Mouse (Mus musculus) liver, embryonic 11.5 days (tissue): ENCODE results near the gene Metap1d. TPM values are rescaled to one million over a fixed set of nuclear protein-coding genes. Genes with fewer than 3 reads are reported as not detected.

Experiments used
- ATAC-seq: fragments of 200-750 bp; cut with Nextera tagmentation; replicated peaks from 2 replicates; pipeline ENCODE4 v1.8.0; 2017; ENCODE audit warnings: moderate number of reproducible peaks, mild to moderate bottlenecking, moderate TSS enrichment, moderate library complexity; ENCODE audit not compliant: low FRiP score
- DNase-seq: peaks from one replicate; pipeline ENCODE4 v3.0.0-alpha.2; 2017; ENCODE audit warnings: low spot score
- H3K27ac ChIP-seq: fragments of 300-500 bp; sonication (generic); 2 replicates; pipeline ENCODE4 v1.5.1; 2014; ENCODE audit warnings: mild to moderate bottlenecking, low read depth, low read length, control low read depth
- H3K27me3 ChIP-seq: fragments of 300-500 bp; sonication (generic); replicated peaks from 2 replicates; pipeline ENCODE4 v1.6.1; 2014; ENCODE audit warnings: low read length, mixed read lengths; ENCODE audit not compliant: control insufficient read depth, insufficient read depth
- H3K36me3 ChIP-seq: fragments of 300-500 bp; sonication (generic); 2 replicates; pipeline ENCODE4 v1.6.1; 2014; ENCODE audit warnings: mild to moderate bottlenecking, low read length, moderate library complexity, mixed read lengths; ENCODE audit not compliant: control insufficient read depth, insufficient read depth
- H3K4me1 ChIP-seq: fragments of 300-500 bp; sonication (generic); replicated peaks from 2 replicates; pipeline ENCODE4 v1.6.1; 2014; ENCODE audit warnings: low read length, mixed read lengths; ENCODE audit not compliant: control insufficient read depth, insufficient read depth
- H3K4me2 ChIP-seq: fragments of 300-500 bp; sonication (generic); 2 replicates; pipeline ENCODE4 v1.6.1; 2014; ENCODE audit warnings: mild to moderate bottlenecking, control low read depth, moderate library complexity
- H3K4me3 ChIP-seq: fragments of 300-500 bp; sonication (generic); 2 replicates; pipeline ENCODE4 v1.5.1; 2014; ENCODE audit warnings: low read depth, low read length, control low read depth
- H3K9ac ChIP-seq: fragments of 300-500 bp; sonication (generic); 2 replicates; pipeline ENCODE4 v1.6.1; 2014; ENCODE audit warnings: low read depth, low read length, control low read depth
- H3K9me3 ChIP-seq: fragments of 300-500 bp; sonication (generic); 2 replicates; pipeline ENCODE4 v1.6.1; 2016; ENCODE audit warnings: low read length, inconsistent platforms, mixed read lengths; ENCODE audit not compliant: control insufficient read depth
- WGBS: fragments of 180-500 bp; shearing (Covaris S2); extraction: QIAGEN DNeasy Blood & Tissue Kit; methylation state at CpG from one replicate; pipeline ENCODE4 v1.1.7; 2014; 5-methylcytosine and 5-hydroxymethylcytosine counted together
- polyA plus RNA-seq: library from polyadenylated mRNA; unstranded; fragments of >200 nt; fragmentation: Nextera tagmentation; extraction: Ambion mirVana; gene quantifications from 2 replicates; pipeline ENCODE4 v1.2.1, GENCODE M21; 2014

Metap1d gene
- polyA plus RNA-seq, 1 experiment from 2014 or later = 37.7 TPM

- WGBS = 57% methylated on average over 17 of the region's 17 CpGs
- Histone ChIP-seq H3K27me3 (peaks cover 7% of the 10 kb centered on the region), H3K9ac (no peak overlapping the region), H3K4me1 (no peaks in the 10 kb centered on the region), H3K36me3 (no peaks in the 10 kb centered on the region), H3K4me3 (no peak overlapping the region), H3K9me3 (no peaks in the 10 kb centered on the region), H3K27ac (no peak overlapping the region), H3K4me2 (no peak overlapping the region)
- ATAC-seq (no peak), DNase-seq (no peak)
These were observed 7.4 kb upstream of the Metap1d start for GRCm38 (mm10) chr2:71445536-71446196.

- ATAC-seq = no peak
- H3K4me1 ChIP-seq = peaks cover 10% of the 10 kb centered on the region
These were observed 3.5 kb upstream of the Metap1d start for GRCm38 (mm10) chr2:71449604-71450003.

GRCm38 (mm10) chr2:71451761-71452160, 1.3 kb upstream of the Metap1d start:
- Histone ChIP-seq H3K4me2 (no peak overlapping the region), H3K9ac (no peak overlapping the region), H3K4me3 (no peak overlapping the region), H3K27ac (no peak overlapping the region), H3K36me3 (no peaks in the 10 kb centered on the region), H3K4me1 (peaks cover 10% of the 10 kb centered on the region), H3K27me3 (0 out of 2 replicates have a peak, but pooled peaks cover 3% of the 10 kb centered on the region), H3K9me3 (no peaks in the 10 kb centered on the region)
- DNase-seq (no peak), ATAC-seq (no peak)
- 66% methylated on average over 5 of the region's 5 CpGs for WGBS

More at GRCm38 (mm10) chr2:71449604-71450003, 3.5 kb upstream of the Metap1d start:
- Histone ChIP-seq H3K4me3 (no peak overlapping the region), H3K36me3 (no peaks in the 10 kb centered on the region), H3K27me3 (peaks cover 10% of the 10 kb centered on the region), H3K4me2 (no peak overlapping the region), H3K9me3 (no peaks in the 10 kb centered on the region), H3K9ac (no peak overlapping the region), H3K27ac (no peak overlapping the region)
- DNase-seq = no peak
- WGBS = 7% methylated on average over 2 of the region's 2 CpGs

- peak overlapping the region; percentile 14; the same call in 1 of the 2 replicates for H3K27ac ChIP-seq
- H3K4me1 ChIP-seq = peaks cover 10% of the 10 kb centered on the region
- peak overlapping the region; percentile 65 for H3K9ac ChIP-seq
These were observed 813 bp downstream of the Metap1d start for GRCm38 (mm10) chr2:71453917-71454260.

GRCm38 (mm10) chr2:71458624-71459023, 5.5 kb downstream of the Metap1d start:
- ATAC-seq (no peak), DNase-seq (no peak)
- peaks cover 29% of the 10 kb centered on the region for H3K4me1 ChIP-seq
- WGBS = 73% methylated on average over 13 of the region's 13 CpGs
- H3K4me2 ChIP-seq = peak overlapping the region; percentile 37
- H3K4me3 ChIP-seq = no peak overlapping the region
- no peak overlapping the region for H3K27ac ChIP-seq
- H3K9ac ChIP-seq = no peak overlapping the region
- H3K36me3 ChIP-seq = no peaks in the 10 kb centered on the region
- no peaks in the 10 kb centered on the region for H3K27me3 ChIP-seq
- no peaks in the 10 kb centered on the region for H3K9me3 ChIP-seq

More at GRCm38 (mm10) chr2:71453917-71454260, 813 bp downstream of the Metap1d start:
- H3K9me3 ChIP-seq = no peaks in the 10 kb centered on the region
- H3K36me3 ChIP-seq = no peaks in the 10 kb centered on the region
- DNase-seq = no peak
- 39% methylated on average over 4 of the region's 4 CpGs for WGBS
- 0 out of 2 replicates have a peak, but pooled peaks cover 3% of the 10 kb centered on the region for H3K27me3 ChIP-seq
- H3K4me2 ChIP-seq = peak overlapping the region; percentile 87
- H3K4me3 ChIP-seq = peak overlapping the region; percentile 61
- ATAC-seq = no peak

- Histone ChIP-seq H3K36me3 (no peaks in the 10 kb centered on the region), H3K9me3 (no peaks in the 10 kb centered on the region), H3K27me3 (no peaks in the 10 kb centered on the region), H3K4me1 (peaks cover 26% of the 10 kb centered on the region), H3K4me3 (no peak overlapping the region), H3K27ac (no peak overlapping the region), H3K9ac (no peak overlapping the region), H3K4me2 (no peak overlapping the region)
- no peak for DNase-seq
- 75% methylated on average over 1 of the region's 1 CpGs for WGBS
- ATAC-seq = no peak
These were observed 6.6 kb downstream of the Metap1d start for GRCm38 (mm10) chr2:71459659-71460058.

GRCm38 (mm10) chr2:71461139-71461538, 8.1 kb downstream of the Metap1d start:
- DNase-seq (no peak), ATAC-seq (peak; percentile 62)
- WGBS = 54% methylated on average over 6 of the region's 6 CpGs
- Histone ChIP-seq H3K27ac (peak overlapping the region; percentile 87), H3K9me3 (no peaks in the 10 kb centered on the region), H3K4me3 (0 out of 2 replicates have a peak overlapping the region, but pooled peaks have one; percentile 22), H3K27me3 (no peaks in the 10 kb centered on the region), H3K4me2 (peak overlapping the region; percentile 60), H3K9ac (peak overlapping the region; percentile 1; the same call in 1 of the 2 replicates), H3K4me1 (peaks cover 30% of the 10 kb centered on the region), H3K36me3 (no peaks in the 10 kb centered on the region)

GRCm38 (mm10) chr2:71461589-71461988, 8.5 kb downstream of the Metap1d start:
- Histone ChIP-seq H3K4me2 (peak overlapping the region; percentile 60), H3K27me3 (no peaks in the 10 kb centered on the region), H3K4me1 (peaks cover 30% of the 10 kb centered on the region), H3K9ac (peak overlapping the region; percentile 57), H3K27ac (peak overlapping the region; percentile 87), H3K4me3 (0 out of 2 replicates have a peak overlapping the region, but pooled peaks have one; percentile 22), H3K9me3 (no peaks in the 10 kb centered on the region), H3K36me3 (no peaks in the 10 kb centered on the region)
- DNase-seq (peak; percentile 69), ATAC-seq (peak; percentile 100)
- WGBS = 32% methylated on average over 7 of the region's 7 CpGs

- H3K4me2 ChIP-seq = peak overlapping the region; percentile 60
These were observed 9.0 kb downstream of the Metap1d start for GRCm38 (mm10) chr2:71462066-71462465.

More at GRCm38 (mm10) chr2:71462066-71462465, 9.0 kb downstream of the Metap1d start:
- Histone ChIP-seq H3K4me3 (0 out of 2 replicates have a peak overlapping the region, but pooled peaks have one; percentile 15), H3K9ac (peak overlapping the region; percentile 57), H3K9me3 (no peaks in the 10 kb centered on the region), H3K27me3 (no peaks in the 10 kb centered on the region), H3K27ac (peak overlapping the region; percentile 87), H3K4me1 (peaks cover 30% of the 10 kb centered on the region), H3K36me3 (no peaks in the 10 kb centered on the region)
- DNase-seq (no peak), ATAC-seq (peak; percentile 12; the same call in 1 of the 2 replicates)
- WGBS = 53% methylated on average over 4 of the region's 4 CpGs
